Mouse (Mus musculus) spleen, adult 2 months (tissue): ENCODE measurements at regions not wholly inside any gene's neighbourhood (a gene's known extent, or its start where the extent isn't known, plus 50 kb on each side); places are given as distances from the start of the nearest gene placed in this dataset.

Experiments
- DNase-seq, 2 experiments: peaks; one replicate each; pipeline versions ENCODE4 v3.0.0 to v3.0.0-alpha.2; 2012 to 2021; ENCODE audit warnings: low spot score in 2 of 2, low read depth in 1 of 2
- H3K27ac ChIP-seq: fragments of 200-500 bp; 2 replicates; pipeline ENCODE4 v1.5.1; 2012; ENCODE audit warnings: low read length, inconsistent platforms; ENCODE audit not compliant: insufficient read depth
- H3K27me3 ChIP-seq: fragments of 200-500 bp; 2 replicates; pipeline ENCODE4 v1.6.1; 2012; ENCODE audit warnings: mild to moderate bottlenecking, moderate library complexity, low read length, inconsistent platforms; ENCODE audit not compliant: control insufficient read depth, insufficient read depth
- H3K36me3 ChIP-seq: fragments of 200-500 bp; 2 replicates; pipeline ENCODE4 v1.6.1; 2012; ENCODE audit warnings: mild to moderate bottlenecking, low read length, inconsistent platforms; ENCODE audit not compliant: control insufficient read depth, insufficient read depth
- H3K4me1 ChIP-seq: fragments of 200-500 bp; 2 replicates; pipeline ENCODE4 v1.6.1; 2011; ENCODE audit warnings: inconsistent platforms; ENCODE audit not compliant: control insufficient read depth, insufficient read depth, insufficient read length
- H3K4me3 ChIP-seq: fragments of 200-500 bp; 2 replicates; pipeline ENCODE4 v1.5.1; 2011; ENCODE audit warnings: mild to moderate bottlenecking, inconsistent platforms; ENCODE audit not compliant: insufficient read depth, insufficient read length; ENCODE audit errors: extremely low read depth
- CTCF ChIP-seq: fragments of 200-500 bp; IDR thresholded peaks from 2 replicates; pipeline ENCODE4 v1.5.1; 2011; ENCODE audit warnings: mild to moderate bottlenecking, inconsistent platforms; ENCODE audit not compliant: insufficient read depth, insufficient read length, insufficient replicate concordance; ENCODE audit errors: extremely low read depth
- POLR2A ChIP-seq: fragments of 200-500 bp; IDR thresholded peaks from 2 replicates; pipeline ENCODE4 v1.6.1; 2011; ENCODE audit warnings: low read depth, low read length, inconsistent platforms
- WGBS: fragments of 180-500 bp; shearing (Covaris S2); methylation state at CpG from one replicate; pipeline ENCODE4 v1.1.7; 2018; 5-methylcytosine and 5-hydroxymethylcytosine counted together

DNA sequence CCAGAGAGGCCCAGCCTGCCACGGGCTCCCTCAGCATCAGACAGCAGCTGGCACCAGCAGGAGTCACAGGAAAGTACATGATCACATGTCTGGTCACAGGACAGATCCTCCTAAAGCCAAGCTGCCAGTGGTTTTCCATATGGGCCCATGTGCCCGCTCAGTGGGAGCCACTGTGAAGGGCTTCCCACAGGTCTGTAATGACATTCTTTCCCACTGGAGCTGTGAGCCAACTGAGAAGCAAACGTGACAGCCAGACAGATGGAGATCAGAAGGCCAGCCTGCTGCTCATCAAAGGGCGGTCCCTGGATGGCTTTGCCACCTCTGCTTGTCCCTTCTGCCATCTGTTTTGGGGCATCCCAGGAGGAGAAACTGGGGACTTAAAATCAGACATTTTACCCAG, 121.8 kb upstream of the Kcnj6 start:
- 64% methylated on average over 4 of the region's 4 CpGs for WGBS
- Histone ChIP-seq H3K27me3 (no peaks in the 10 kb centered on the region), H3K4me3 (no peak overlapping the region), H3K4me1 (no peaks in the 10 kb centered on the region), H3K36me3 (no peaks in the 10 kb centered on the region), H3K27ac (no peak overlapping the region)
- DNase-seq = no peak
- no peak for TF ChIP-seq CTCF
- no peak for TF ChIP-seq POLR2A

DNA sequence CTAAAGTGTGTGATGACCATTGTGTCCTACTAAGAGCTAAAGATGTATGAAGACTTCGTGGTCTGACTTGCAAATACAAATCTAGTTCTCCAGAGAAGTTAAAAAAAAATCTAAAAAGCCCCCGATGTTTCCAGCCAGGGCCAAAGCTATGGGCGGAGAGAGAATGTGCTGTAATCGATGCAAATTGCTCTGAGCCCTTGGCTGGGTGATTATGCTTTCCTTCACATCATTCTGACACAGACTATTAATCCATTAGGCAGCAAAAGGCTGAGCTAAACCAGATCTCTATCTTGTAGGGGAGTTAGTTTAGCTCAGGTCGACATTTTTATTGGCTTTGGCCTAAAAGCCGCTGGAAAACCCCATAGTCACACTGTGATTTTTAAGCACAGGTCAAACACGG, 124.5 kb upstream of the Kcnj6 start:
- Histone ChIP-seq H3K27me3 (no peaks in the 10 kb centered on the region), H3K27ac (no peak overlapping the region), H3K4me3 (no peak overlapping the region), H3K4me1 (no peaks in the 10 kb centered on the region), H3K36me3 (no peaks in the 10 kb centered on the region)
- 28% methylated on average over 7 of the region's 7 CpGs for WGBS
- no peak for DNase-seq
- TF ChIP-seq POLR2A (no peak), CTCF (no peak)

DNA sequence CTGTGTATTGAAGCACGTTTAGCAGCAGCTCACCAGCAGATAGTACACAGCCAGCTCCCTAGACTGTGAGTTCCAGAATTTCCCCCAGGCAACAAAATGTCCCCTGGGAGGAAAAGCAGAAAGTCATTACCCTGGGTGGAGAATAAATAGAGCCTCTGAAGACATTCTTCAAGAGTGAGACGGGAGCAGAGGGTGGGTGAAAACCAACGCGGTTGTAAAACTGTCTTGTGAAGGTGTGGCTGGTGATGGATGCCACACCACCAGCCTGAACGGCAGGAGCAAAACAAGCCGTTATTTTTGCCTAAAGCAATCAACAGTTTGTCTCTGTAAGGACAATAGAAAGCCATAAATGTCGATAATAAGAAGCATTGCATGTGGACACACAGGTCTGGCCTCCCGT, 129.7 kb upstream of the Kcnj15 start:
- 15% methylated on average over 8 of the region's 8 CpGs for WGBS

DNA sequence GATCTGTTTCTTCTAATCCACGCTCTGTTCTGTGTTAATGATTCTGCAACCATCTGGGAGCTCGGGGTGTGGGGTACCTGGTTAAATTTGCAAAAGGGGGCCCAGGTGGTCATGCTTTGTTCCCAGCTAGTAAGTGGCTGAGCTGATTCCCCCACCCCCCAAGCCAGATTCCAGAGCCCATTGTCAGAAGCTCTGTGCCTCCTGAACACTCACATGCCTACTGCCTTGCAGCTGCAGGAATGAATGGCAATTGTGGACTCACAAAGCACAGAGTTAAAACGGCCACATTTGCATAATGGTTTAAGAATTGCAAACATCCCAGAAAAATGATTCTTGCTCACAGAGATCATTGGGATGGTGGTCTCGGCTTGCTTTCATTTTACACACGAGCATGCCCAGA, 125.5 kb upstream of the Kcnj15 start:
- no peaks in the 10 kb centered on the region for H3K4me1 ChIP-seq
- no peak overlapping the region for H3K27ac ChIP-seq
- no peak overlapping the region for H3K4me3 ChIP-seq
- DNase-seq = no peak
- no peaks in the 10 kb centered on the region for H3K36me3 ChIP-seq
- TF ChIP-seq CTCF (no peak), POLR2A (no peak)
- no peaks in the 10 kb centered on the region for H3K27me3 ChIP-seq
- 77% methylated on average over 5 of the region's 5 CpGs for WGBS

More for the DNA sequence above, 129.7 kb upstream of the Kcnj15 start:
- H3K4me3 ChIP-seq = no peak overlapping the region
- H3K27ac ChIP-seq = no peak overlapping the region
- H3K36me3 ChIP-seq = no peaks in the 10 kb centered on the region
- no peaks in the 10 kb centered on the region for H3K27me3 ChIP-seq
- TF ChIP-seq POLR2A (no peak), CTCF (no peak)
- no peak for DNase-seq
- no peaks in the 10 kb centered on the region for H3K4me1 ChIP-seq

DNA sequence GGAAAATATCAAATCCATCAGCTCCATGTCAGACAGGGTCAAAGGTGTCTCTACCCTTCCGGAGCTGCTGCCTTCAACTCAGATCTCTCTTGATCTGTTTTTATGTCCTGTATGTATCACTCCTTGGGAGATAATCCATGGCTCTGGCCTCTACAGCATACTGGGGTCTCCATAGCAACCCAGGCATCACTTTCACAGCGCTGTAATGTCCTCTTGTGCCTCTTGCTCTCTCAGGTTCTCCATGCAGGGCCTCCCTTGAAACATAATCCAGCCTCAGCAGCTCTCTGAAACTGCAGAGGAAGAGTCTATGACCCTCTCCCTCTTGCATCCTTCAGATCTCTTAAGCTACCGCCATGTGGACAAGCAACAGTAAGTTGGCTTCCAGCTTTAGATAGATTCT, 118.5 kb upstream of the Kcnj15 start:
- H3K4me1 ChIP-seq = no peaks in the 10 kb centered on the region
- H3K4me3 ChIP-seq = no peak overlapping the region
- 77% methylated on average over 3 of the region's 3 CpGs for WGBS
- no peaks in the 10 kb centered on the region for H3K27me3 ChIP-seq
- TF ChIP-seq POLR2A (no peak), CTCF (no peak)
- no peak overlapping the region for H3K27ac ChIP-seq
- H3K36me3 ChIP-seq = no peaks in the 10 kb centered on the region
- no peak for DNase-seq

GRCm38 (mm10) chr16:95141510-95142394, 115.6 kb upstream of the Kcnj15 start:
- no peak overlapping the region for H3K4me3 ChIP-seq
- no peak for DNase-seq
- WGBS = 69% methylated on average over 8 of the region's 8 CpGs
- H3K36me3 ChIP-seq = no peaks in the 10 kb centered on the region
- no peaks in the 10 kb centered on the region for H3K27me3 ChIP-seq
- H3K4me1 ChIP-seq = no peaks in the 10 kb centered on the region
- H3K27ac ChIP-seq = no peak overlapping the region
- TF ChIP-seq POLR2A = no peak
- no peak for TF ChIP-seq CTCF

GRCm38 (mm10) chr16:95150499-95150898, 106.9 kb upstream of the Kcnj15 start:
- DNase-seq = no peak
- TF ChIP-seq POLR2A (no peak), CTCF (no peak)
- no peaks in the 10 kb centered on the region for H3K27me3 ChIP-seq
- H3K4me1 ChIP-seq = no peaks in the 10 kb centered on the region
- H3K27ac ChIP-seq = no peak overlapping the region
- 74% methylated on average over 8 of the region's 8 CpGs for WGBS
- no peak overlapping the region for H3K4me3 ChIP-seq
- H3K36me3 ChIP-seq = no peaks in the 10 kb centered on the region
